Mouse (Mus musculus): Measurements from ENCODE around the gene Arl15. TPM values are rescaled to one million over a fixed set of nuclear protein-coding genes. Genes with fewer than 3 reads are reported as not detected.

The Arl15 gene
- polyA plus RNA-seq, 1 experiment from 2014 or later = 7.9 TPM

- no peak overlapping the region for H3K4me3 ChIP-seq (replicated peaks; ENCODE audit: low read length)
- H3K36me3 ChIP-seq (ENCODE audit: control insufficient read depth, insufficient read depth, low read length) = no peaks in the 10 kb centered on the region
- no peak for ATAC-seq (ENCODE audit: insufficient read depth, low FRiP score)
- no peak overlapping the region for H3K9ac ChIP-seq (ENCODE audit: low read length)
- 84% methylated on average over 11 of the region's 11 CpGs for WGBS
- no peak overlapping the region for H3K27ac ChIP-seq (ENCODE audit: low read length)
- H3K4me1 ChIP-seq (ENCODE audit: control insufficient read depth, insufficient read depth, low read length) = no peaks in the 10 kb centered on the region; the same call in 1 of the 2 replicates
- no peaks in the 10 kb centered on the region for H3K27me3 ChIP-seq (ENCODE audit: control insufficient read depth, insufficient read depth, low read length)
- H3K9me3 ChIP-seq (replicated peaks; ENCODE audit: control insufficient read depth, low read length) = no peaks in the 10 kb centered on the region
- H3K4me2 ChIP-seq (ENCODE audit: low read depth, low read length) = no peak overlapping the region
Observed at GRCm38 (mm10) chr13:113859392-113859776, 65.1 kb downstream of the Arl15 start.

GRCm38 (mm10) chr13:113860816-113861215 is 66.5 kb downstream of the Arl15 start:
- no peak overlapping the region for H3K4me2 ChIP-seq (ENCODE audit: low read depth, low read length)
- no peaks in the 10 kb centered on the region for H3K36me3 ChIP-seq (ENCODE audit: control insufficient read depth, insufficient read depth, low read length)
- ATAC-seq (ENCODE audit: insufficient read depth, low FRiP score) = no peak
- H3K27ac ChIP-seq (ENCODE audit: low read length) = no peak overlapping the region
- no peak overlapping the region for H3K4me3 ChIP-seq (replicated peaks; ENCODE audit: low read length)
- no peaks in the 10 kb centered on the region for H3K9me3 ChIP-seq (replicated peaks; ENCODE audit: control insufficient read depth, low read length)
- WGBS = 86% methylated on average over 4 of the region's 4 CpGs
- no peaks in the 10 kb centered on the region; the same call in 1 of the 2 replicates for H3K4me1 ChIP-seq (ENCODE audit: control insufficient read depth, insufficient read depth, low read length)
- no peaks in the 10 kb centered on the region for H3K27me3 ChIP-seq (ENCODE audit: control insufficient read depth, insufficient read depth, low read length)
- no peak overlapping the region for H3K9ac ChIP-seq (ENCODE audit: low read length)

GRCm38 (mm10) chr13:113861231-113861630 is 66.9 kb downstream of the Arl15 start:
- H3K4me1 ChIP-seq (ENCODE audit: control insufficient read depth, insufficient read depth, low read length) = no peaks in the 10 kb centered on the region; the same call in 1 of the 2 replicates
- 86% methylated on average over 9 of the region's 9 CpGs for WGBS
- no peaks in the 10 kb centered on the region for H3K27me3 ChIP-seq (ENCODE audit: control insufficient read depth, insufficient read depth, low read length)
- no peak overlapping the region for H3K4me3 ChIP-seq (replicated peaks; ENCODE audit: low read length)
- H3K9me3 ChIP-seq (replicated peaks; ENCODE audit: control insufficient read depth, low read length) = no peaks in the 10 kb centered on the region
- H3K4me2 ChIP-seq (ENCODE audit: low read depth, low read length) = no peak overlapping the region
- no peaks in the 10 kb centered on the region for H3K36me3 ChIP-seq (ENCODE audit: control insufficient read depth, insufficient read depth, low read length)
- no peak for ATAC-seq (ENCODE audit: insufficient read depth, low FRiP score)
- no peak overlapping the region for H3K27ac ChIP-seq (ENCODE audit: low read length)
- H3K9ac ChIP-seq (ENCODE audit: low read length) = no peak overlapping the region

- no peak overlapping the region for H3K9ac ChIP-seq (ENCODE audit: low read length)
- no peak overlapping the region for H3K27ac ChIP-seq (ENCODE audit: low read length)
- no peak for ATAC-seq (ENCODE audit: insufficient read depth, low FRiP score)
- H3K9me3 ChIP-seq (replicated peaks; ENCODE audit: control insufficient read depth, low read length) = no peaks in the 10 kb centered on the region
- no peak overlapping the region for H3K4me3 ChIP-seq (replicated peaks; ENCODE audit: low read length)
- H3K4me2 ChIP-seq (ENCODE audit: low read depth, low read length) = no peak overlapping the region
- no peaks in the 10 kb centered on the region for H3K36me3 ChIP-seq (ENCODE audit: control insufficient read depth, insufficient read depth, low read length)
- H3K4me1 ChIP-seq (ENCODE audit: control insufficient read depth, insufficient read depth, low read length) = no peaks in the 10 kb centered on the region; the same call in 1 of the 2 replicates
- no peaks in the 10 kb centered on the region for H3K27me3 ChIP-seq (ENCODE audit: control insufficient read depth, insufficient read depth, low read length)
- WGBS = 76% methylated on average over 10 of the region's 10 CpGs
Observed at GRCm38 (mm10) chr13:113862951-113863350, 68.6 kb downstream of the Arl15 start.

GRCm38 (mm10) chr13:113863688-113864087 is 69.4 kb downstream of the Arl15 start:
- no peak overlapping the region for H3K4me3 ChIP-seq (replicated peaks; ENCODE audit: low read length)
- H3K27ac ChIP-seq (ENCODE audit: low read length) = no peak overlapping the region
- WGBS = 63% methylated on average over 10 of the region's 10 CpGs
- H3K4me2 ChIP-seq (ENCODE audit: low read depth, low read length) = no peak overlapping the region
- H3K9me3 ChIP-seq (replicated peaks; ENCODE audit: control insufficient read depth, low read length) = no peaks in the 10 kb centered on the region
- H3K36me3 ChIP-seq (ENCODE audit: control insufficient read depth, insufficient read depth, low read length) = no peaks in the 10 kb centered on the region
- H3K9ac ChIP-seq (ENCODE audit: low read length) = no peak overlapping the region
- H3K27me3 ChIP-seq (ENCODE audit: control insufficient read depth, insufficient read depth, low read length) = no peaks in the 10 kb centered on the region
- no peak for ATAC-seq (ENCODE audit: insufficient read depth, low FRiP score)
- H3K4me1 ChIP-seq (ENCODE audit: control insufficient read depth, insufficient read depth, low read length) = no peaks in the 10 kb centered on the region; the same call in 1 of the 2 replicates

- no peaks in the 10 kb centered on the region for H3K36me3 ChIP-seq (ENCODE audit: control insufficient read depth, insufficient read depth, low read length)
- no peak overlapping the region for H3K4me2 ChIP-seq (ENCODE audit: low read depth, low read length)
- H3K27me3 ChIP-seq (ENCODE audit: control insufficient read depth, insufficient read depth, low read length) = no peaks in the 10 kb centered on the region
- H3K4me3 ChIP-seq (replicated peaks; ENCODE audit: low read length) = no peak overlapping the region
- WGBS = 64% methylated on average over 7 of the region's 7 CpGs
- H3K4me1 ChIP-seq (ENCODE audit: control insufficient read depth, insufficient read depth, low read length) = no peaks in the 10 kb centered on the region; the same call in 1 of the 2 replicates
- no peak overlapping the region for H3K9ac ChIP-seq (ENCODE audit: low read length)
- H3K9me3 ChIP-seq (replicated peaks; ENCODE audit: control insufficient read depth, low read length) = no peaks in the 10 kb centered on the region
- no peak for ATAC-seq (ENCODE audit: insufficient read depth, low FRiP score)
- H3K27ac ChIP-seq (ENCODE audit: low read length) = no peak overlapping the region
Observed at GRCm38 (mm10) chr13:113864278-113864677, 70.0 kb downstream of the Arl15 start.

GRCm38 (mm10) chr13:113864893-113865292 is 70.6 kb downstream of the Arl15 start:
- no peak overlapping the region for H3K9ac ChIP-seq (ENCODE audit: low read length)
- no peak for ATAC-seq (ENCODE audit: insufficient read depth, low FRiP score)
- H3K36me3 ChIP-seq (ENCODE audit: control insufficient read depth, insufficient read depth, low read length) = no peaks in the 10 kb centered on the region
- no peaks in the 10 kb centered on the region; the same call in 1 of the 2 replicates for H3K4me1 ChIP-seq (ENCODE audit: control insufficient read depth, insufficient read depth, low read length)
- H3K4me3 ChIP-seq (replicated peaks; ENCODE audit: low read length) = no peak overlapping the region
- no peak overlapping the region for H3K4me2 ChIP-seq (ENCODE audit: low read depth, low read length)
- H3K27me3 ChIP-seq (ENCODE audit: control insufficient read depth, insufficient read depth, low read length) = no peaks in the 10 kb centered on the region
- H3K27ac ChIP-seq (ENCODE audit: low read length) = no peak overlapping the region
- 62% methylated on average over 1 of the region's 1 CpGs for WGBS
- H3K9me3 ChIP-seq (replicated peaks; ENCODE audit: control insufficient read depth, low read length) = no peaks in the 10 kb centered on the region

GRCm38 (mm10) chr13:113865378-113865777 is 71.1 kb downstream of the Arl15 start:
- H3K4me2 ChIP-seq (ENCODE audit: low read depth, low read length) = no peak overlapping the region
- H3K27ac ChIP-seq (ENCODE audit: low read length) = no peak overlapping the region
- no peak overlapping the region for H3K9ac ChIP-seq (ENCODE audit: low read length)
- H3K4me1 ChIP-seq (ENCODE audit: control insufficient read depth, insufficient read depth, low read length) = no peaks in the 10 kb centered on the region; the same call in 1 of the 2 replicates
- H3K27me3 ChIP-seq (ENCODE audit: control insufficient read depth, insufficient read depth, low read length) = no peaks in the 10 kb centered on the region
- 66% methylated on average over 6 of the region's 6 CpGs for WGBS
- no peaks in the 10 kb centered on the region for H3K36me3 ChIP-seq (ENCODE audit: control insufficient read depth, insufficient read depth, low read length)
- no peaks in the 10 kb centered on the region for H3K9me3 ChIP-seq (replicated peaks; ENCODE audit: control insufficient read depth, low read length)
- ATAC-seq (ENCODE audit: insufficient read depth, low FRiP score) = no peak
- no peak overlapping the region for H3K4me3 ChIP-seq (replicated peaks; ENCODE audit: low read length)

- no peak overlapping the region for H3K4me3 ChIP-seq (replicated peaks; ENCODE audit: low read length)
- no peak overlapping the region for H3K4me2 ChIP-seq (ENCODE audit: low read depth, low read length)
- no peak overlapping the region for H3K9ac ChIP-seq (ENCODE audit: low read length)
- H3K36me3 ChIP-seq (ENCODE audit: control insufficient read depth, insufficient read depth, low read length) = no peaks in the 10 kb centered on the region
- WGBS = 39% methylated on average over 7 of the region's 7 CpGs
- H3K27ac ChIP-seq (ENCODE audit: low read length) = no peak overlapping the region
- no peaks in the 10 kb centered on the region for H3K27me3 ChIP-seq (ENCODE audit: control insufficient read depth, insufficient read depth, low read length)
- H3K9me3 ChIP-seq (replicated peaks; ENCODE audit: control insufficient read depth, low read length) = no peaks in the 10 kb centered on the region
- no peaks in the 10 kb centered on the region; the same call in 1 of the 2 replicates for H3K4me1 ChIP-seq (ENCODE audit: control insufficient read depth, insufficient read depth, low read length)
- ATAC-seq (ENCODE audit: insufficient read depth, low FRiP score) = no peak
Observed at GRCm38 (mm10) chr13:113865806-113866205, 71.5 kb downstream of the Arl15 start.

Data from stomach, embryonic 16.5 days (tissue).